Mouse (Mus musculus) CH12.LX (cell line): ENCODE measurements at regions not wholly inside any gene's neighbourhood (a gene's known extent, or its start where the extent isn't known, plus 50 kb on each side); places are given as distances from the start of the nearest gene placed in this dataset.

Experiments used
- DNase-seq: peaks from one replicate; pipeline ENCODE4 v3.0.0-alpha.2; 2013; ENCODE audit errors: extremely low read depth
- H3K27ac ChIP-seq: 2 replicates; pipeline ENCODE4 v1.5.1; 2012; ENCODE audit warnings: low read depth, mild to moderate bottlenecking, control low read depth, moderate library complexity; ENCODE audit not compliant: insufficient read depth
- H3K27me3 ChIP-seq: replicated peaks from 2 replicates; pipeline ENCODE3; 2012; ENCODE audit warnings: inconsistent platforms
- H3K36me3 ChIP-seq, 2 experiments: replicated peaks in 1 of 2; 2 replicates each; pipeline versions ENCODE3 to v1.6.1; 2012; ENCODE audit warnings: inconsistent platforms in 1 of 2, low read length in 1 of 2, mild to moderate bottlenecking in 1 of 2, mixed read lengths in 1 of 2, moderate library complexity in 1 of 2; ENCODE audit not compliant: control insufficient read depth in 1 of 2, insufficient read depth in 1 of 2
- H3K4me1 ChIP-seq, 2 experiments: 2 replicates each; pipeline ENCODE4 v1.6.1; 2012; ENCODE audit warnings: inconsistent platforms in 1 of 2, moderate library complexity in 1 of 2; ENCODE audit not compliant: insufficient read depth in 2 of 2, control insufficient read depth in 1 of 2
- H3K4me2 ChIP-seq: 2 replicates; pipeline ENCODE4 v1.6.1; 2012; ENCODE audit warnings: low read depth, mild to moderate bottlenecking, control low read depth; ENCODE audit not compliant: poor library complexity, insufficient read depth, severe bottlenecking
- H3K4me3 ChIP-seq, 3 experiments: fragments of 150-350 bp in 1 of 3; sonication (generic) in 1 of 3; replicated peaks in 1 of 3; 2 replicates each; pipeline versions ENCODE3 to v1.5.1; 2011 to 2012; ENCODE audit warnings: low read depth in 2 of 3, low read length in 2 of 3, mild to moderate bottlenecking in 2 of 3, moderate library complexity in 2 of 3, control low read depth in 1 of 3, improper control_type of control experiment in 1 of 3, inconsistent platforms in 1 of 3, mixed read lengths in 1 of 3; ENCODE audit not compliant: poor library complexity in 1 of 3
- H3K79me2 ChIP-seq: replicated peaks from 2 replicates; pipeline ENCODE4 v1.6.1; 2012; ENCODE audit warnings: mild to moderate bottlenecking, moderate library complexity; ENCODE audit not compliant: control insufficient read depth, poor library complexity, insufficient read depth, severe bottlenecking; ENCODE audit errors: extremely low read depth
- H3K9ac ChIP-seq: 2 replicates; pipeline ENCODE4 v1.6.1; 2012; ENCODE audit warnings: low read depth, mild to moderate bottlenecking, control low read depth, moderate library complexity; ENCODE audit not compliant: insufficient read depth
- H3K9me3 ChIP-seq: replicated peaks from 2 replicates; pipeline ENCODE3; 2012; ENCODE audit warnings: low read length, inconsistent platforms, mixed read lengths
- ELF1 ChIP-seq: IDR thresholded peaks from 2 replicates; pipeline ENCODE4 v1.6.1; 2014; ENCODE audit warnings: low read depth, mild to moderate bottlenecking, inconsistent platforms, low read length, improper control_type of control experiment
- HCFC1 ChIP-seq: IDR thresholded peaks from 2 replicates; pipeline ENCODE4 v1.6.1; 2012; ENCODE audit warnings: low read depth, mild to moderate bottlenecking, inconsistent platforms, low read length, improper control_type of control experiment
- IRF4 ChIP-seq: IDR thresholded peaks from 2 replicates; pipeline ENCODE4 v1.6.1; 2014; ENCODE audit warnings: low read depth, mild to moderate bottlenecking, inconsistent platforms, low read length, improper control_type of control experiment
- KAT2A ChIP-seq: IDR thresholded peaks from 2 replicates; pipeline ENCODE4 v1.6.1; 2012; ENCODE audit warnings: low read length, improper control_type of control experiment, inconsistent platforms; ENCODE audit not compliant: insufficient replicate concordance
- NRF1 ChIP-seq: IDR thresholded peaks from 2 replicates; pipeline ENCODE4 v1.6.1; 2014; ENCODE audit warnings: low read depth, mild to moderate bottlenecking, inconsistent platforms, low read length, improper control_type of control experiment, moderate library complexity
- PAX5 ChIP-seq: IDR thresholded peaks from 2 replicates; pipeline ENCODE4 v1.6.1; 2012; ENCODE audit warnings: low read length, inconsistent platforms, mixed read lengths
- RAD21 ChIP-seq: IDR thresholded peaks from 2 replicates; pipeline ENCODE4 v1.6.1; 2011; ENCODE audit warnings: low read depth, mild to moderate bottlenecking, low read length, improper control_type of control experiment, moderate library complexity
- UBTF ChIP-seq: IDR thresholded peaks from 2 replicates; pipeline ENCODE4 v1.6.1; 2012; ENCODE audit warnings: low read depth, mild to moderate bottlenecking, inconsistent platforms, low read length, improper control_type of control experiment, moderate library complexity
- ZC3H11A ChIP-seq: IDR thresholded peaks from 2 replicates; pipeline ENCODE4 v1.6.1; 2012; ENCODE audit warnings: low read depth, mild to moderate bottlenecking, inconsistent platforms, low read length, improper control_type of control experiment
- ZNF384 ChIP-seq: IDR thresholded peaks from 2 replicates; pipeline ENCODE4 v1.6.1; 2012; ENCODE audit warnings: low read depth, low read length, improper control_type of control experiment, inconsistent platforms
- dilution Hi-C: fragments of 300-500 bp; cut with MboI; formaldehyde crosslinking; loops from 2 replicates; pipeline ENCODE4 v1.14.3; 2020; ENCODE audit warnings: low sequenced_read_pairs; ENCODE audit not compliant: extremely low pct_unique_long_range_greater_than_20kb, extremely low pct_ligation_motif_present
- in situ Hi-C: fragments of 300-500 bp; cut with MboI; formaldehyde crosslinking; loops from 3 replicates; pipeline ENCODE4 v1.14.3; 2019; ENCODE audit warnings: low sequenced_read_pairs, low pct_ligation_motif_present, low pct_unique_long_range_greater_than_20kb, mixed read lengths

- TF ChIP-seq ZNF384 (no peak), NRF1 (no peak), ELF1 (no peak), RAD21 (no peak), UBTF (no peak), IRF4 (no peak)
- H3K9me3 ChIP-seq = no peaks in the 10 kb centered on the region
- peaks cover 0 to 18% of the 10 kb centered on the region in 2 experiments for H3K36me3 ChIP-seq
- dilution Hi-C loops = no loop called here
- no peak overlapping the region for H3K4me2 ChIP-seq
- DNase-seq = no peak
- no peaks in the 10 kb centered on the region for H3K27me3 ChIP-seq
- H3K4me3 ChIP-seq = no peak overlapping the region
- in situ Hi-C loops = no loop called here
- no peaks in the 10 kb centered on the region for H3K4me1 ChIP-seq
- H3K9ac ChIP-seq = no peak overlapping the region
- H3K27ac ChIP-seq = no peak overlapping the region
- H3K79me2 ChIP-seq = no peaks in the 10 kb centered on the region
Observed at GRCm38 (mm10) chr5:75260247-75260646, 108.2 kb downstream of the Pdgfra start.

GRCm38 (mm10) chr5:75266111-75266676, 114.1 kb downstream of the Pdgfra start:
- H3K36me3 ChIP-seq = peaks cover 0 to 4% of the 10 kb centered on the region in 2 experiments
- H3K27ac ChIP-seq = no peak overlapping the region
- TF ChIP-seq UBTF = no peak
- no peak for TF ChIP-seq HCFC1
- no peak for TF ChIP-seq RAD21
- TF ChIP-seq PAX5 = no peak
- in situ Hi-C loops (no loop called here), dilution Hi-C loops (no loop called here)
- no peak overlapping the region for H3K4me2 ChIP-seq
- H3K9ac ChIP-seq = no peak overlapping the region
- H3K79me2 ChIP-seq = no peaks in the 10 kb centered on the region
- DNase-seq = no peak
- no peaks in the 10 kb centered on the region for H3K9me3 ChIP-seq
- no peak overlapping the region for H3K4me3 ChIP-seq
- H3K27me3 ChIP-seq = no peaks in the 10 kb centered on the region
- H3K4me1 ChIP-seq = peaks cover 0 to 9% of the 10 kb centered on the region in 2 experiments; a peak in 1 of 4 replicates

- Histone ChIP-seq H3K4me1 (peaks cover 0 to 9% of the 10 kb centered on the region in 2 experiments; a peak in 1 of 4 replicates), H3K9me3 (no peaks in the 10 kb centered on the region), H3K4me2 (no peak overlapping the region), H3K4me3 (no peak overlapping the region), H3K36me3 (peaks cover 0 to 7% of the 10 kb centered on the region in 2 experiments), H3K27ac (no peak overlapping the region), H3K79me2 (no peaks in the 10 kb centered on the region), H3K27me3 (no peaks in the 10 kb centered on the region), H3K9ac (no peak overlapping the region)
- dilution Hi-C loops = no loop called here
- in situ Hi-C loops = no loop called here
- TF ChIP-seq PAX5 = no peak
- TF ChIP-seq ZC3H11A = no peak
- TF ChIP-seq KAT2A = no peak
- no peak for DNase-seq
Observed at GRCm38 (mm10) chr5:75266871-75267270, 114.8 kb downstream of the Pdgfra start.
